Mouse (Mus musculus): ENCODE results near the gene Sorcs1.

DNA sequence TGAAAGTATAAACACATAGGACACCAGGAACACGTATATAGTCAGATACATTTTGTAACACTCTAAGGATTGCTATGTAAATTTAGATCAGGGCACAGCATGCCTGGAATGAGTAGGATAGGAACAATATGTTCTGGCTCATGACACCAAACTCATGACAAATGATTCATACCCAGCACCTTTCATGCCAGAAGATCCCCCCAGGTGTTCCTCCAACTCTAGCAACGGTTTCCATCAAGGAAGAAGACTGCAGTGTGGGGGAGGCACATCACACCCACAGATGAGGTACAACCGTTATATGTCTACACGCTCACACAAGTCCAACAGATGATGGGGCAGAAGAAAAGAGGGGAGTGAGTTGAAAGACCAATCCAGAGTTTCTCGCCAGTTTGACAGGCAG, 3.5 kb downstream of the Sorcs1 start:
- no peak for TF ChIP-seq CTCF (IDR thresholded peaks at IDR 0.05; ENCODE audit: control insufficient read depth, insufficient read depth, insufficient read length)
- TF ChIP-seq MYOD1 (IDR thresholded peaks at IDR 0.05; ENCODE audit: control insufficient read depth, insufficient read length, low read depth), result no peak
- no peak for TF ChIP-seq MAX (IDR thresholded peaks at IDR 0.05)
- TF ChIP-seq CEBPB (IDR thresholded peaks at IDR 0.05; ENCODE audit: low read depth), result no peak
- TF ChIP-seq MYOG (IDR thresholded peaks at IDR 0.05; ENCODE audit: control insufficient read depth, extremely low read depth, insufficient read length), result no peak
- no peak for TF ChIP-seq USF1 (IDR thresholded peaks at IDR 0.05; ENCODE audit: low read depth)
- no peak for TF ChIP-seq FOSL1 (IDR thresholded peaks at IDR 0.05; ENCODE audit: insufficient read depth, low read length, poor library complexity, severe bottlenecking)

All from C2C12 (cell line).